Mouse (Mus musculus): ENCODE results near the gene Rab3gap1. TPM values are rescaled to one million over a fixed set of nuclear protein-coding genes. Genes with fewer than 3 reads are reported as not detected.

Gene Rab3gap1
- polyA plus RNA-seq, 1 experiment = 35.7 TPM

DNA sequence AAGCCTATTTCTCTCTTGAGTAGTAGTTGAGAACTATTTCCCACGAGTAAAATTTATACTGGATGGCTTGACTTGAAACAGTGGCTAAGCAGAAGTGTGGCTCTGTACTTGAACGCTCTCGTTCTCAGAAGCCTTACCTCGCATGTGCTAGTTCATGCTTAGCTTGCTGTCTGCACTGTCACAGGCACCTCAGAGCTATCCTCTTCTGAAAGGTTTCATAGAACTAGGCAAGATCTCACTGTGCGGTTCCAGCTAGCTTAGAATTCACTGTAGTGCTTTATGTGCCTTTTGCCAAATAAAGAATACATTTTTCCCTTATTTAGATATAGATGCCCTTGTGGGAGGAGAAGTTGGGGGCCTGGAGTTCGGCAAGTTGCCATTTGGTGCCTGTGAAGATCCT, 46.7 kb downstream of the Rab3gap1 start:
- Histone ChIP-seq H3K27ac (ENCODE audit: control insufficient read depth, insufficient read depth, low read length) (no peak overlapping the region), H3K4me3 (ENCODE audit: control insufficient read depth, insufficient read depth, low read length) (no peak overlapping the region), H3K36me3 (ENCODE audit: control insufficient read depth, insufficient read depth, low read length) (peaks cover 24% of the 10 kb centered on the region), H3K27me3 (ENCODE audit: control insufficient read depth, insufficient read depth, low read length) (no peaks in the 10 kb centered on the region), H3K4me1 (replicated peaks; ENCODE audit: control insufficient read depth, insufficient read depth, low read length) (no peaks in the 10 kb centered on the region)
- no peak for DNase-seq
- TF ChIP-seq CTCF (IDR thresholded peaks at IDR 0.05; ENCODE audit: borderline replicate concordance, control insufficient read depth, extremely low read depth, insufficient read depth, low read length, poor library complexity) (no peak), POLR2A (IDR thresholded peaks at IDR 0.05; ENCODE audit: control insufficient read depth, extremely low read depth, insufficient read depth, low read length, poor library complexity) (no peak)
- 97% methylated on average over 6 of the region's 6 CpGs for WGBS

GRCm38 (mm10) chr1:127915802-127916201, 47.2 kb downstream of the Rab3gap1 start:
- no peak for TF ChIP-seq POLR2A (IDR thresholded peaks at IDR 0.05; ENCODE audit: control insufficient read depth, extremely low read depth, insufficient read depth, low read length, poor library complexity)
- TF ChIP-seq CTCF (IDR thresholded peaks at IDR 0.05; ENCODE audit: borderline replicate concordance, control insufficient read depth, extremely low read depth, insufficient read depth, low read length, poor library complexity) = no peak
- no peak for DNase-seq
- 79% methylated on average over 1 of the region's 1 CpGs for WGBS
- Histone ChIP-seq H3K27me3 (ENCODE audit: control insufficient read depth, insufficient read depth, low read length) (no peaks in the 10 kb centered on the region), H3K36me3 (ENCODE audit: control insufficient read depth, insufficient read depth, low read length) (peaks cover 23% of the 10 kb centered on the region), H3K4me1 (replicated peaks; ENCODE audit: control insufficient read depth, insufficient read depth, low read length) (no peaks in the 10 kb centered on the region), H3K27ac (ENCODE audit: control insufficient read depth, insufficient read depth, low read length) (no peak overlapping the region), H3K4me3 (ENCODE audit: control insufficient read depth, insufficient read depth, low read length) (no peak overlapping the region)

DNA sequence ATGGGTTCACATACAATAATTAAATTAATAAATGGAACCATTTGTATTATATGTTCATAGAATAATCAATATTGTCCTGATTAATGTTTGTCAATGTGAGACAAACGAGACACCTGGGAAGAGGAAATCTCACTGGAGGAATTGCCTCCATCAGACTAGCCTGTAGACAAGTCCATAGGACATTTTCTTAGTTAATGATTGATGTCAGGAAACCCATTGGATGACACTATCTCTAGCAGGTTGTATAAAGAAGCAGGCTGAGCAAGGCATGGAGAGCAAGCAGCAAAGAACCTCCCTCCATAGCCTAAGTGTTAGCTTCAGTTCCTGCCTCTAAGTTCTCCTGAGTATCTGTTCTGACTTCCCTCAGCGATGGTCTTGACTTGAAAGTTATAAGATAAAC, 64.8 kb downstream of the Rab3gap1 start:
- TF ChIP-seq CTCF (IDR thresholded peaks at IDR 0.05; ENCODE audit: borderline replicate concordance, control insufficient read depth, extremely low read depth, insufficient read depth, low read length, poor library complexity) (no peak), POLR2A (IDR thresholded peaks at IDR 0.05; ENCODE audit: control insufficient read depth, extremely low read depth, insufficient read depth, low read length, poor library complexity) (no peak)
- no peak overlapping the region for H3K27ac ChIP-seq (ENCODE audit: control insufficient read depth, insufficient read depth, low read length)
- H3K27me3 ChIP-seq (ENCODE audit: control insufficient read depth, insufficient read depth, low read length) = no peaks in the 10 kb centered on the region
- no peaks in the 10 kb centered on the region for H3K4me1 ChIP-seq (replicated peaks; ENCODE audit: control insufficient read depth, insufficient read depth, low read length)
- no peak overlapping the region for H3K4me3 ChIP-seq (ENCODE audit: control insufficient read depth, insufficient read depth, low read length)
- no peak for DNase-seq
- peaks cover 68% of the 10 kb centered on the region for H3K36me3 ChIP-seq (ENCODE audit: control insufficient read depth, insufficient read depth, low read length)
- WGBS = 69% methylated on average over 2 of the region's 2 CpGs

GRCm38 (mm10) chr1:127934322-127934721, 65.7 kb downstream of the Rab3gap1 start:
- H3K27ac ChIP-seq (ENCODE audit: control insufficient read depth, insufficient read depth, low read length) = no peak overlapping the region
- no peaks in the 10 kb centered on the region for H3K27me3 ChIP-seq (ENCODE audit: control insufficient read depth, insufficient read depth, low read length)
- peaks cover 76% of the 10 kb centered on the region for H3K36me3 ChIP-seq (ENCODE audit: control insufficient read depth, insufficient read depth, low read length)
- no peak overlapping the region for H3K4me3 ChIP-seq (ENCODE audit: control insufficient read depth, insufficient read depth, low read length)
- no peak for TF ChIP-seq POLR2A (IDR thresholded peaks at IDR 0.05; ENCODE audit: control insufficient read depth, extremely low read depth, insufficient read depth, low read length, poor library complexity)
- no peak for TF ChIP-seq CTCF (IDR thresholded peaks at IDR 0.05; ENCODE audit: borderline replicate concordance, control insufficient read depth, extremely low read depth, insufficient read depth, low read length, poor library complexity)
- WGBS = 98% methylated on average over 5 of the region's 5 CpGs
- no peaks in the 10 kb centered on the region for H3K4me1 ChIP-seq (replicated peaks; ENCODE audit: control insufficient read depth, insufficient read depth, low read length)
- DNase-seq = no peak

GRCm38 (mm10) chr1:127937277-127937676, 68.7 kb downstream of the Rab3gap1 start:
- 93% methylated on average over 8 of the region's 8 CpGs for WGBS
- H3K27me3 ChIP-seq (ENCODE audit: control insufficient read depth, insufficient read depth, low read length) = no peaks in the 10 kb centered on the region

GRCm38 (mm10) chr1:127942231-127942630, 73.7 kb downstream of the Rab3gap1 start:
- over 99% methylated on average over 10 of the region's 10 CpGs for WGBS
- peaks cover 74% of the 10 kb centered on the region for H3K36me3 ChIP-seq (ENCODE audit: control insufficient read depth, insufficient read depth, low read length)
- TF ChIP-seq CTCF (IDR thresholded peaks at IDR 0.05; ENCODE audit: borderline replicate concordance, control insufficient read depth, extremely low read depth, insufficient read depth, low read length, poor library complexity) = no peak
- TF ChIP-seq POLR2A (IDR thresholded peaks at IDR 0.05; ENCODE audit: control insufficient read depth, extremely low read depth, insufficient read depth, low read length, poor library complexity) = no peak
- H3K27ac ChIP-seq (ENCODE audit: control insufficient read depth, insufficient read depth, low read length) = no peak overlapping the region
- H3K4me3 ChIP-seq (ENCODE audit: control insufficient read depth, insufficient read depth, low read length) = no peak overlapping the region
- no peaks in the 10 kb centered on the region for H3K4me1 ChIP-seq (replicated peaks; ENCODE audit: control insufficient read depth, insufficient read depth, low read length)
- no peaks in the 10 kb centered on the region for H3K27me3 ChIP-seq (ENCODE audit: control insufficient read depth, insufficient read depth, low read length)
- no peak for DNase-seq

More at GRCm38 (mm10) chr1:127937277-127937676, 68.7 kb downstream of the Rab3gap1 start:
- no peaks in the 10 kb centered on the region for H3K4me1 ChIP-seq (replicated peaks; ENCODE audit: control insufficient read depth, insufficient read depth, low read length)
- no peak overlapping the region for H3K4me3 ChIP-seq (ENCODE audit: control insufficient read depth, insufficient read depth, low read length)
- no peak for DNase-seq
- TF ChIP-seq POLR2A (IDR thresholded peaks at IDR 0.05; ENCODE audit: control insufficient read depth, extremely low read depth, insufficient read depth, low read length, poor library complexity) (no peak), CTCF (IDR thresholded peaks at IDR 0.05; ENCODE audit: borderline replicate concordance, control insufficient read depth, extremely low read depth, insufficient read depth, low read length, poor library complexity) (no peak)
- H3K27ac ChIP-seq (ENCODE audit: control insufficient read depth, insufficient read depth, low read length) = no peak overlapping the region
- peaks cover 80% of the 10 kb centered on the region for H3K36me3 ChIP-seq (ENCODE audit: control insufficient read depth, insufficient read depth, low read length)

DNA sequence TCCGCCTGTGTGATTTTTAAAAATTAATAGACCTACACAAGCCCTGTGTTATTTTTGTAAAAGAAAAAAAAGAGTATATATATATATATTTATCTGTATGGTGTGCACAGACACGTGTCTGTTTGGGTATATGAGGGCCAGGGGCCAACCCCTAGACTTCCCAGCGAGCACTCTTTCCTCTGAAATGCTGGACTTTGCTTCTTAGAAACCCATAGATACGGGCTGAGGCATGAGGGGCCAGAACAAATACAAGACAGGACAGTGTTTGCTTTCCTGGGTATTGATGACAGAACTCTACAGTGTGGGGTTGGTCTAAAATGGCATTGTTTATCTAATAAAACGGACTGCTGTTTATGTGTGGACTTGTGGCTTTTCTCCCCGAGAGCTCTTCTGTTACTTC, 74.9 kb downstream of the Rab3gap1 start:
- TF ChIP-seq CTCF (IDR thresholded peaks at IDR 0.05; ENCODE audit: borderline replicate concordance, control insufficient read depth, extremely low read depth, insufficient read depth, low read length, poor library complexity) = no peak
- TF ChIP-seq POLR2A (IDR thresholded peaks at IDR 0.05; ENCODE audit: control insufficient read depth, extremely low read depth, insufficient read depth, low read length, poor library complexity) = no peak
- DNase-seq = no peak
- WGBS = 92% methylated on average over 6 of the region's 6 CpGs
- Histone ChIP-seq H3K27ac (ENCODE audit: control insufficient read depth, insufficient read depth, low read length) (no peak overlapping the region), H3K4me3 (ENCODE audit: control insufficient read depth, insufficient read depth, low read length) (no peak overlapping the region), H3K4me1 (replicated peaks; ENCODE audit: control insufficient read depth, insufficient read depth, low read length) (no peaks in the 10 kb centered on the region), H3K27me3 (ENCODE audit: control insufficient read depth, insufficient read depth, low read length) (no peaks in the 10 kb centered on the region), H3K36me3 (ENCODE audit: control insufficient read depth, insufficient read depth, low read length) (peaks cover 61% of the 10 kb centered on the region)

Data from thymus, adult 2 months (tissue).